Mouse (Mus musculus): ENCODE results near the gene Rps6kb1. TPM values are rescaled to one million over a fixed set of nuclear protein-coding genes. Genes with fewer than 3 reads are reported as not detected.
"Not testable (repeated sequence)": the region's sequence is repeated elsewhere in the genome, so short reads cannot be mapped to it uniquely, and the experiment has no call there.

Rps6kb1 gene
- polyA plus RNA-seq, 1 experiment from 2014 or later, result 35.9 TPM

DNA sequence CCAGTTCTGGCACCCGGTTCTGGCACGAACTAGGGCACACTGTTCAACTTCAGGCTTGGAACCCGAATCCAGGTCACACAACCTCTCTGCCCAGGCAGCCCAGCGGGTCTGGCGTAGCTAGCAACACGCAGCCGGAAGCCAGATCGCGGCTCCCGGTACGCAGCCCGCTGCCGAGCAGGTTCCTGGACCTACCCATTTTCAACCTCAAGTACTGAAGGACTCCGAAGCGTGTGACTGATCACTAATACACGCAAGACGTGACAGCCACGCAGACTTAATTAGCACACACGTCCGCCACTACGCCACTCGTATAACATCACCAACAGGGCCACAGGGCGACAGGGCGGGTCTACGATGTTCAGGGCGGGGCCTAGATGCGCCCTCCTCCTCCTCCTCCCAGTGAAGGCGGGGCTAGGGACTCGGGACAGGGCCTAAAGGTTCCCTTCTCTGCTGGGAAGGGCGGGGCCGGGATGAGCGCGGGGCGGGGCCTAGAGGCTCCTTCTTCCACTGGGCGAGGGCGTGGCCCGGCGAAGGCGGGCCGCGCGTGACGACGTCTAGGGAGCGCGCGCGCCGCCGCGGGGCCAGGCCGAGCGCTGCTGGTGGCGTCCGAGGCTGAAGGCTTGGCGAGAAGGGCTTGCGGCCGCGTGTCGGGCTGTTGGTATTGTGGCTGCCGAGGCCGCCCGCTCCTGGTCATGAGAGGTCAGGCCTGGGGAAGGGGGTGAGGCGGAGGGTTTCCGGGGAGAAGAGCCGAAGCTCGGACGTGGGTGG lies 60.3 kb downstream of the Rps6kb1 start, which contains the start of gene Rnft1:
Gene Rnft1 (plus strand): TSS at position 557 of the 768 bp plus-strand sequence.
- Histone ChIP-seq H3K27me3 (replicated peaks) (peaks cover 3% of the 10 kb centered on the region; the same call in 1 of the 2 replicates), H3K4me3 (peak within 1 kb of the TSS; percentile 77), H3K4me2 (peak within 1 kb of the TSS; percentile 93), H3K9ac (peak within 1 kb of the TSS; percentile 87), H3K9me3 (replicated peaks) (no peaks in the 10 kb centered on the region), H3K27ac (peak within 1 kb of the TSS; percentile 86), H3K36me3 (peaks cover 6% of the 10 kb centered on the region), H3K4me1 (peaks cover 11% of the 10 kb centered on the region)
- peak; percentile 99 for ATAC-seq
- WGBS (ENCODE audit: insufficient replicate concordance), result under 1% methylated on average over 68 of the region's 68 CpGs

- Histone ChIP-seq H3K9me3 (replicated peaks) (no peaks in the 10 kb centered on the region), H3K36me3 (no peaks in the 10 kb centered on the region), H3K27ac (no peak overlapping the region), H3K9ac (no peak overlapping the region), H3K4me3 (no peak overlapping the region), H3K27me3 (replicated peaks) (peaks cover 9% of the 10 kb centered on the region; the same call in 1 of the 2 replicates), H3K4me1 (no peaks in the 10 kb centered on the region), H3K4me2 (no peak overlapping the region)
- 58% methylated on average over 3 of the region's 3 CpGs for WGBS (ENCODE audit: insufficient replicate concordance)
- no peak for ATAC-seq
These were observed 71.0 kb downstream of the Rps6kb1 start for GRCm38 (mm10) chr11:86473576-86473975.

- Histone ChIP-seq H3K4me3 (no peak overlapping the region), H3K27me3 (replicated peaks) (peaks cover 12% of the 10 kb centered on the region; the same call in 1 of the 2 replicates), H3K9me3 (replicated peaks) (no peaks in the 10 kb centered on the region), H3K4me2 (peak overlapping the region; percentile 23), H3K27ac (no peak overlapping the region), H3K36me3 (no peaks in the 10 kb centered on the region), H3K4me1 (no peaks in the 10 kb centered on the region), H3K9ac (no peak overlapping the region)
- 44% methylated on average over 7 of the region's 7 CpGs for WGBS (ENCODE audit: insufficient replicate concordance)
- ATAC-seq, result no peak
These were observed 71.8 kb downstream of the Rps6kb1 start for GRCm38 (mm10) chr11:86472771-86473171.

DNA sequence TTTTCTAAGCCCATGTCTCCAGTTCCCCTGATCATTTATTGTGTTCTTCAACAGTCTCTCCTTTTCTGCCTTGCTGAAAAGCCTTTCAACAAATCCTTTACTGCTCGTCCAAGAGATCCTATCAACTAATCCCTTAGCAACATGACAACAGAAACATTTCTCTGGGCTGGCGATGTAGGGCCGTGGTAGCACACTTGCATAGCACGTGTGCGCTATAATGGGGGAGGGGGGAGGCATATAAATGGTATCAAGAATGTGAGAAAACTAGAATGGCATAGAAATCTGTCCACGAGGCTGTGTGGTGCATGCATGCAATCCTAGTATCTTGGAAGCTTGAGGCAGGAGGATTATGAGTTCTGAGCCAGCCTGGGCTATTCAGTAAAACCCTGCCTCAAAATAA lies 72.8 kb downstream of the Rps6kb1 start:
- Histone ChIP-seq H3K4me3 (no peak overlapping the region), H3K9ac (no peak overlapping the region), H3K4me1 (no peaks in the 10 kb centered on the region), H3K9me3 (replicated peaks) (no peaks in the 10 kb centered on the region), H3K4me2 (no peak overlapping the region), H3K36me3 (no peaks in the 10 kb centered on the region), H3K27me3 (replicated peaks) (peaks cover 9% of the 10 kb centered on the region; the same call in 1 of the 2 replicates), H3K27ac (no peak overlapping the region)
- ATAC-seq, result no peak
- WGBS (ENCODE audit: insufficient replicate concordance), result 72% methylated on average over 6 of the region's 6 CpGs

DNA sequence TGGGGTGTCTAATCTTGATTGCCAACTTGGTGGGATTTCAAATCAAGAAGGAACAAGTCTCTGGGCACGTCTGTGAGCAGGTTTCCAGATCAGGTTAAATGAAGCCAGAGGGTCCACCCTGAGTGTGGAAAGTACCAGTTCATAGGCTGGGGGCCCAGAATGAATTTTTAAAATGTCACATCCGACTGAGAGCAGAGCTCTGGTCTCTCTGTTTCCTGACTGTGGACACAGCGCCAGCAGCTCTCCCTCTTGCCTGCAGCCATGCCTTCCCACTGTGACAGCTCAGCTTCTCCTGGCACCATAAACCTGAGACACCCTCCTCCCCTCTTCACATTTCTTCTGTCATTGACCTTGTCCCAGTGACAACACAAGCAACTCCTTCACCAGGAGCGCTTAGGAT lies 75.6 kb downstream of the Rps6kb1 start:
- H3K4me3 ChIP-seq, result no peak overlapping the region
- H3K9ac ChIP-seq, result no peak overlapping the region
- H3K27ac ChIP-seq, result no peak overlapping the region
- ATAC-seq, result no peak
- 0 out of 2 replicates have a peak, but pooled peaks cover 9% of the 10 kb centered on the region for H3K27me3 ChIP-seq (replicated peaks)
- no peak overlapping the region for H3K4me2 ChIP-seq
- 61% methylated on average over 4 of the region's 4 CpGs for WGBS (ENCODE audit: insufficient replicate concordance)
- no peaks in the 10 kb centered on the region for H3K36me3 ChIP-seq
- no peaks in the 10 kb centered on the region for H3K4me1 ChIP-seq
- H3K9me3 ChIP-seq (replicated peaks), result no peaks in the 10 kb centered on the region

- no peak overlapping the region for H3K9ac ChIP-seq
- no peaks in the 10 kb centered on the region for H3K4me1 ChIP-seq
- no peak overlapping the region for H3K4me3 ChIP-seq
- H3K4me2 ChIP-seq, result no peak overlapping the region
- ATAC-seq, result no peak
- 0 out of 2 replicates have a peak, but pooled peaks cover 9% of the 10 kb centered on the region for H3K27me3 ChIP-seq (replicated peaks)
- H3K36me3 ChIP-seq, result no peaks in the 10 kb centered on the region
- WGBS (ENCODE audit: insufficient replicate concordance), result 73% methylated on average over 8 of the region's 8 CpGs
- H3K27ac ChIP-seq, result no peak overlapping the region
- no peaks in the 10 kb centered on the region for H3K9me3 ChIP-seq (replicated peaks)
These were observed 76.3 kb downstream of the Rps6kb1 start for GRCm38 (mm10) chr11:86468345-86468744.

GRCm38 (mm10) chr11:86464275-86464674 lies 80.3 kb downstream of the Rps6kb1 start:
- peak overlapping the region; percentile 18; the same call in 1 of the 2 replicates for H3K4me2 ChIP-seq
- H3K36me3 ChIP-seq; H3K4me3 ChIP-seq; ATAC-seq; H3K4me1 ChIP-seq; H3K9me3 ChIP-seq (replicated peaks); H3K27me3 ChIP-seq (replicated peaks); H3K27ac ChIP-seq; H3K9ac ChIP-seq: not testable (repeated sequence)
- 16% methylated on average over 8 of the region's 8 CpGs for WGBS (ENCODE audit: insufficient replicate concordance)

DNA sequence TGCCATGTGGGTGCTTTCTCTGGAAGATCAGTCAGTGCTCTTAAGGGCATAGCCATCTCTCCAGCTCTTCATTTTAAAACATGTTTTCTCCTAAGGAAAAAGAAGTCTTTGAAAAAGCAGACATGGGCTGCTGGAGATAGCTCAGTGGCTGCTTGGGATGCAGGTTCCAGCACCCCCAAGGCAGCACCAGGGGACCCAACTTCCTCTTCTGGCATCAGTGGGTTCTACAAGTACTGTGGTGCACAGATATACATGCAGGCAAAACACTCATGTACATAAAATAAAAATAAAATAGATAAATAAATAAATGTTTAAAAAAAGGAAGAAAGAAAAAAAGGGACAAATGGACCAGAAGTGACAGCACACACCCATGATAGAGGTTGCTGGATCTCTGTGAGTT lies 82.0 kb downstream of the Rps6kb1 start:
- no peak for ATAC-seq
- no peak overlapping the region for H3K9ac ChIP-seq
- H3K4me2 ChIP-seq, result no peak overlapping the region
- no peaks in the 10 kb centered on the region for H3K9me3 ChIP-seq (replicated peaks)
- H3K4me1 ChIP-seq, result no peaks in the 10 kb centered on the region
- no peak overlapping the region for H3K27ac ChIP-seq
- no peaks in the 10 kb centered on the region for H3K36me3 ChIP-seq
- H3K27me3 ChIP-seq (replicated peaks), result no peaks in the 10 kb centered on the region
- H3K4me3 ChIP-seq, result no peak overlapping the region

DNA sequence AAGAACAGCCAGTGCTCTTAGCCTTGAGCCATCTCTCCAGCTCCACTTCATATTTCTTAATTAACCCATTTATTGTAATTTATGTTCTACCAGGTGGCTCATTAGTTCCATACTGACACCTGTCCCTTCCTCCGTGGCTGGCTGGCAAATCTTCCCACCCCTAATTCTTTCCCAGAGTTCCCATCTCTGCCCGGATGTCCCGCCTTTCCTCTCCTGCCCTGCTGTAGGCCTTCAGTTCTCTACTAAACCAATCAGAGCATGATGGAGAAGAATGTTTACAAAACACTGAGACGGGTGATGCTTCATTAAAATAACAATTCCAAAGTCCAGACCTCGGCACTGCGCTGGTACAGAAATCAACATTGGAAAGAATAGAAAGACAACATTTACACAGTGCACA lies 85.7 kb downstream of the Rps6kb1 start:
- no peak for ATAC-seq
- Histone ChIP-seq H3K27ac (no peak overlapping the region), H3K36me3 (no peaks in the 10 kb centered on the region), H3K27me3 (replicated peaks) (no peaks in the 10 kb centered on the region), H3K4me3 (no peak overlapping the region), H3K9ac (no peak overlapping the region), H3K9me3 (replicated peaks) (no peaks in the 10 kb centered on the region), H3K4me1 (no peaks in the 10 kb centered on the region), H3K4me2 (no peak overlapping the region)
- WGBS (ENCODE audit: insufficient replicate concordance), result 80% methylated on average over 6 of the region's 6 CpGs

DNA sequence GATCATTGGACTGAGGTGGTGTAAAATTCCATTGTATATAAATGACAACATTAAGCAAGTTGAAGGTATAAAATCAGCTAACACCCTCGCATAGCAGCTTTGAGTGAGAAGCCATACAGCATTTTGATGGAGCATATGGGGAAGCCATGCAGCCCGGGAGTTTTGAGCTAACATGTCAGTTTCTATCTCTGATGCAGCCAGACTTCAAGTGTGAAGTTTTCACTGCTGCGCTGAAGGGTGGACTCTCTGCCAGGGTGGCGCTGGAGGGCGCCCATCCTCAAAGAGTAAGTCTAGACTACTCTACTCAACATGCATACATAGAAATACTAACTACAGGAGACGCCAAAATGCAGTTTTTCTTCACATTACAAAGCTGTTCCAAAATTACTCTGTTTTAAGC lies 87.1 kb downstream of the Rps6kb1 start:
- H3K36me3 ChIP-seq, result no peaks in the 10 kb centered on the region
- H3K9me3 ChIP-seq (replicated peaks), result no peaks in the 10 kb centered on the region
- no peak overlapping the region for H3K4me2 ChIP-seq
- H3K27me3 ChIP-seq (replicated peaks), result no peaks in the 10 kb centered on the region
- H3K4me1 ChIP-seq, result no peaks in the 10 kb centered on the region
- ATAC-seq, result no peak
- H3K9ac ChIP-seq, result no peak overlapping the region
- 60% methylated on average over 6 of the region's 6 CpGs for WGBS (ENCODE audit: insufficient replicate concordance)
- no peak overlapping the region for H3K27ac ChIP-seq
- no peak overlapping the region for H3K4me3 ChIP-seq

- Histone ChIP-seq H3K27ac (no peak overlapping the region), H3K4me2 (no peak overlapping the region), H3K36me3 (no peaks in the 10 kb centered on the region), H3K9ac (no peak overlapping the region), H3K9me3 (replicated peaks) (no peaks in the 10 kb centered on the region), H3K4me3 (no peak overlapping the region), H3K4me1 (no peaks in the 10 kb centered on the region), H3K27me3 (replicated peaks) (no peaks in the 10 kb centered on the region)
- ATAC-seq, result no peak
- 76% methylated on average over 5 of the region's 5 CpGs for WGBS (ENCODE audit: insufficient replicate concordance)
These were observed 90.6 kb downstream of the Rps6kb1 start for GRCm38 (mm10) chr11:86453991-86454390.

Data from liver, embryonic 12.5 days (tissue).